Mouse (Mus musculus): ENCODE measurements around the gene Sppl2a. TPM values are rescaled to one million over a fixed set of nuclear protein-coding genes. Genes with fewer than 3 reads are reported as not detected.

The Sppl2a gene
- polyA plus RNA-seq, 1 experiment from 2014 or later: 43.3 TPM

DNA sequence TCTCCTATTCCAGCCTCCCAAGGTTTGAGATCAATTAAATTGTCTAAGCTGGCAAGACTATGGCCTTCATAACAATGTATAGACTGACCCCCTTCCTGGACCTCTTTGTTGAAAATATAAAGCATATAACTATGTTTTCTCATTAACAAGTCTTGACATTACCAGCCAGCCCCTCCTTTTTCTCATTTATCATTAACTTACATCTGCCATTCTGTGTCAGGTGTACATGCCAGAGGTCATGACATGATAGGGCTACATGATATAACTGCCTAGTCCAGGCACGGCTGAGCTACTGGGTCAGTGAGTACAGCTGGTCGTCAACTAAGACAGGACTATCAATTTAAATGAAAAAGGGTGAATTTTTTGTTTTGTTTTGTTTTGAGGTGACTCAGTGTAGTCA, 10.2 kb upstream of the Sppl2a start:
- Histone ChIP-seq H3K36me3 (ENCODE audit: insufficient read depth, low read length) (no peaks in the 10 kb centered on the region), H3K4me1 (ENCODE audit: insufficient read depth, low read length) (no peaks in the 10 kb centered on the region), H3K4me2 (replicated peaks; ENCODE audit: low read depth, low read length) (no peak overlapping the region), H3K4me3 (ENCODE audit: low read length) (no peak overlapping the region), H3K9ac (replicated peaks; ENCODE audit: low read length) (no peak overlapping the region), H3K27me3 (ENCODE audit: insufficient read depth, low read length) (no peaks in the 10 kb centered on the region), H3K27ac (ENCODE audit: low read length) (no peak overlapping the region), H3K9me3 (ENCODE audit: low read length) (peaks cover 5% of the 10 kb centered on the region; the same call in 1 of the 2 replicates)
- WGBS: 46% methylated on average over 2 of the region's 2 CpGs
- ATAC-seq (ENCODE audit: low FRiP score, low TSS enrichment): no peak

DNA sequence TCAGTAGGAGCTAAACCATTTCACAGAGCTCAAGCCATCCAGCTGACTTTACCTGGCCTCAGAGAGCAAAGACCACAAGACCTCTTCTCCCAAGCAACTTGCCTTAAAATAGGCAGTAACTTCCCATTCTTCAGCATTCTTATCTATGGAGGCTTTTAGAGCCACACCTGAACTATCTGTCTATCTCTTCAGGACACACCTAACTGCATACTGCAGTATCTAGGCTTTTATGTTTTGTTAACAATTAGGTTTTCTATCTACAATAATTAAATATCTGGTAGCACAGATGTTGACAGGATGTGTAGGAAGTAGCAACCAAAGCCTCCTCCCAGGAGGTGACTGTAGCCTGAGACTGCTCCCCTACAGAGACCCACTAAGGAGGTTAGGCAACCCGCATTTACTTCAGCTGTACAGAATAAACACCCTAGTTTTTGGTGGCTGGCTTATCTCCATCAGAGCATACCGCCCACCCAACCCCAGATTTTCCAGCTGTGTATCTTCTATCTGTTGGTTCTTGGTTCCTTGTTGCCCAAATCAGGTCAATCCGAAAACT, 7.4 kb upstream of the Sppl2a start:
- no peak overlapping the region for H3K9ac ChIP-seq (replicated peaks; ENCODE audit: low read length)
- 82% methylated on average over 3 of the region's 3 CpGs for WGBS
- H3K4me1 ChIP-seq (ENCODE audit: insufficient read depth, low read length): no peaks in the 10 kb centered on the region
- no peak overlapping the region for H3K4me2 ChIP-seq (replicated peaks; ENCODE audit: low read depth, low read length)
- H3K36me3 ChIP-seq (ENCODE audit: insufficient read depth, low read length): no peaks in the 10 kb centered on the region
- peaks cover 5% of the 10 kb centered on the region; the same call in 1 of the 2 replicates for H3K9me3 ChIP-seq (ENCODE audit: low read length)
- H3K4me3 ChIP-seq (ENCODE audit: low read length): no peak overlapping the region
- no peak for ATAC-seq (ENCODE audit: low FRiP score, low TSS enrichment)
- no peak overlapping the region for H3K27ac ChIP-seq (ENCODE audit: low read length)
- H3K27me3 ChIP-seq (ENCODE audit: insufficient read depth, low read length): no peaks in the 10 kb centered on the region

DNA sequence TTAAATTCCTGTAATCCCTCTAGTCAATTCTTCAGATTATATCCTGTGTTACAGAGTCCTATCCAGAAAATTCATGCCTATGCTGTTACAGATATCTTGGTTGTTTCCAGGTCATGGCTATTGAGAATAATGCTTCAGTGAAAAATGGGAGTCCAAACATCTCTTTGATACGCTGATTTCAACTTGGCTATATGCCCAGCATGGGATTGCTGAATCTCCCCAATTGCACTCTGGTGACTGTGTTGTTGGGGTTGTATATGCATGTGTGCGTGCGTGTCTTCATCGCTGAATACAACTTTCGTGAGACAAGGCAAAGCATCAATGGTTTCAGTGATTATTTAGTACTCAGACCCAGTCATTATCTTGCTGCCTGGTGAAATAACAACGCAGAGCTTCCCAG, 5.0 kb upstream of the Sppl2a start:
- no peak overlapping the region for H3K4me2 ChIP-seq (replicated peaks; ENCODE audit: low read depth, low read length)
- no peak for ATAC-seq (ENCODE audit: low FRiP score, low TSS enrichment)
- H3K27me3 ChIP-seq (ENCODE audit: insufficient read depth, low read length): no peaks in the 10 kb centered on the region; the same call in 1 of the 2 replicates
- no peak overlapping the region for H3K4me3 ChIP-seq (ENCODE audit: low read length)
- no peaks in the 10 kb centered on the region for H3K36me3 ChIP-seq (ENCODE audit: insufficient read depth, low read length)
- WGBS: 82% methylated on average over 6 of the region's 6 CpGs
- H3K4me1 ChIP-seq (ENCODE audit: insufficient read depth, low read length): peaks cover 3% of the 10 kb centered on the region; the same call in 1 of the 2 replicates
- no peak overlapping the region for H3K27ac ChIP-seq (ENCODE audit: low read length)
- H3K9me3 ChIP-seq (ENCODE audit: low read length): peaks cover 5% of the 10 kb centered on the region; the same call in 1 of the 2 replicates
- H3K9ac ChIP-seq (replicated peaks; ENCODE audit: low read length): no peak overlapping the region

DNA sequence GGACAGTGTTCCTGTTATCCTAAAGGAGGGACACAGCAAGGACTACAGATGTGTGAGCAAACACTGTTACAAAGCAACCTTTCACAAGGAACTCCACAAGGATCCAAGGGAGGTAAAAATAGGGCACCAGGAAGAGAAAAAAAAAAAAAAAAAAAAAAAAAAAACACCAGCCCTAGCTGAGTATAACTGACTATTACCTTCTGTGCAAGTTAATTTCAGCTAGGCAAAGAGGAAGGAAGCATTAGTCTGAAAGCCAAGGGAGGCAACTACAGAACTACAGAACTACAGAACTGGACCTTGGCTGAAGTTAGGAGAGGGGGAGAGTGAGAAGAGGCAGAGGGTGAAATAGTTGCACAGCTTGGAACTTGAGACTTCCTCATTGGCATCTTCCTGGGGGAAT, 886 bp upstream of the Sppl2a start:
- peak overlapping the region; percentile 43; the same call in 1 of the 2 replicates for H3K27ac ChIP-seq (ENCODE audit: low read length)
- H3K36me3 ChIP-seq (ENCODE audit: insufficient read depth, low read length): no peaks in the 10 kb centered on the region
- H3K9me3 ChIP-seq (ENCODE audit: low read length): no peaks in the 10 kb centered on the region
- no peak for ATAC-seq (ENCODE audit: low FRiP score, low TSS enrichment)
- peak overlapping the region; percentile 64; the same call in 1 of the 2 replicates for H3K4me2 ChIP-seq (replicated peaks; ENCODE audit: low read depth, low read length)
- no peak overlapping the region for H3K9ac ChIP-seq (replicated peaks; ENCODE audit: low read length)
- no peaks in the 10 kb centered on the region; the same call in 1 of the 2 replicates for H3K27me3 ChIP-seq (ENCODE audit: insufficient read depth, low read length)
- H3K4me3 ChIP-seq (ENCODE audit: low read length): no peak overlapping the region
- peaks cover 6% of the 10 kb centered on the region; the same call in 1 of the 2 replicates for H3K4me1 ChIP-seq (ENCODE audit: insufficient read depth, low read length)

DNA sequence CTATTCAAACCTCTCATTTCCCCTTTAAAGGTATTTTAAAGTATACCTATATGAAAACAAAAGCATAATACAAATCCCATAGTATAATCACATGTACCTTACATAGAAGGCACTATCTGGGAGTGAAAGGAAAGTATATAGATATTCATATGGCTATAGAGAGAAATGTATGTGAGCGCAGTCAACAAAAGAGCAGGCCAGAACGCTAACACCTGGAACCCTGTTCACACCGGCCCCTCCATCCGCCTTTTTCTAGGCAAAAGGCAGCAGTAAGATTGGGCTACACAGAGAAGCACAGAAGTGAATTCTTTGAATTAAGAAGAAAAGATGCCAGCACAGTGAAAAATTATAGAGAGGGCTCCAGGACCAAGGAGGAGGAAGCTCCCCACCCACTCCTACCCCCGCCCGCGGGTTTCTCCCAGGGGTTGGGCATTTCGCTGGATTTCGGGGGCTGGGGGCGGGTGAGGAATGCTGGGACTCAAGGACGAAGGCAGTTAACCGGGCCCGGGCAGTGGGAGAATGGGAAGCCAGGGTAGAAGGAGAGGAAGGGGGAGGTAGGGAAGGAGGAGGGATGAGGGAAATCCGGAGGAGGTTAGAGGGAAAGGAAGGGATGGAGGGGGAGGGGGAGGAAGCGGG, 656 bp downstream of the Sppl2a start:
- peak overlapping the region; percentile 64 for H3K4me2 ChIP-seq (replicated peaks; ENCODE audit: low read depth, low read length)
- H3K4me1 ChIP-seq (ENCODE audit: insufficient read depth, low read length): peaks cover 6% of the 10 kb centered on the region; the same call in 1 of the 2 replicates
- no peaks in the 10 kb centered on the region; the same call in 1 of the 2 replicates for H3K27me3 ChIP-seq (ENCODE audit: insufficient read depth, low read length)
- peak overlapping the region; percentile 62 for H3K4me3 ChIP-seq (ENCODE audit: low read length)
- WGBS: 2% methylated on average over 14 of the region's 15 CpGs
- H3K27ac ChIP-seq (ENCODE audit: low read length): peak overlapping the region; percentile 98
- peak overlapping the region; percentile 84 for H3K9ac ChIP-seq (replicated peaks; ENCODE audit: low read length)
- H3K36me3 ChIP-seq (ENCODE audit: insufficient read depth, low read length): peaks cover under 1% of the 10 kb centered on the region; the same call in 1 of the 2 replicates
- peak; percentile 17; the same call in 1 of the 2 replicates for ATAC-seq (ENCODE audit: low FRiP score, low TSS enrichment)
- H3K9me3 ChIP-seq (ENCODE audit: low read length): no peaks in the 10 kb centered on the region

DNA sequence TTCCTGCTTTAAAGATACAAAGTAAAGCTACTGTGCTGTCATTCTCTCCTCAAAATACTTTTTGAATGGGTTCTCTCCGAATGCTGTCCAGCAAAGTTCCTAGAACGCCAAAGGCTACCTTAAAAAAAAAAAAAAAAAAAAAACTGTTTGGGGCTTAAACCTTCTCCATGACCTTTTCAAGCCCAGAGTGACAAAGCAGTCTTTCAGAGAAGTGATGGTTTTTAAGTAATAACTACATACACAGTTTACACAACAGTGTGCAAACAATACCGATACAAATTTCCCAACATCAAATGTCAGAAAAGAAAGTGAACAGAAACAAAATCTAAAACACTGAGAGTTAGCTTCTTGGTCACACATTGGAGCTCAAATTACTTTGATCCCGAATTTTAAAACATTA, 1.3 kb downstream of the Sppl2a start:
- Histone ChIP-seq H3K4me3 (ENCODE audit: low read length) (no peak overlapping the region), H3K27ac (ENCODE audit: low read length) (no peak overlapping the region), H3K36me3 (ENCODE audit: insufficient read depth, low read length) (peaks cover 6% of the 10 kb centered on the region), H3K27me3 (ENCODE audit: insufficient read depth, low read length) (no peaks in the 10 kb centered on the region; the same call in 1 of the 2 replicates), H3K4me2 (replicated peaks; ENCODE audit: low read depth, low read length) (peak overlapping the region; percentile 64; the same call in 1 of the 2 replicates), H3K9ac (replicated peaks; ENCODE audit: low read length) (no peak overlapping the region), H3K4me1 (ENCODE audit: insufficient read depth, low read length) (peaks cover 6% of the 10 kb centered on the region; the same call in 1 of the 2 replicates), H3K9me3 (ENCODE audit: low read length) (no peaks in the 10 kb centered on the region)
- ATAC-seq (ENCODE audit: low FRiP score, low TSS enrichment): no peak
- 48% methylated on average over 4 of the region's 4 CpGs for WGBS

DNA sequence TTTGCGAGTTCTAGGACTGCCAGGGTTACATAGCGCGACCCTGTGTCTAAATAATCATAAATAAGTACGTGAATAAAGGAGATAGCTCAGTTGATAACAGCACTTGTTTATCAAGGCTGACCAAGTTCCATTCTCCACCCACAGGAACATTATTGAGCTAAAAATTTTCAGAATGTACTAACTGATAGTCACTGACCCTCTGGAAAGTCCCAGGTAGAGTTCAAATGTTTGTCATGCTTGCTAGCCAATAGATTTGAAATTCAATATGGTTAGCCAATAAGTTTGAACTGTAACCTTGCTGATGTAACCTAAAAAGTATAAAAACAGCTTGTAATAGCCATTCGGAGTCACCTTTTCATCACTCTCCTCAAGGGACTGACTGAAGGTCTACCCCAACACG, 4.4 kb downstream of the Sppl2a start:
- H3K36me3 ChIP-seq (ENCODE audit: insufficient read depth, low read length): peaks cover 13% of the 10 kb centered on the region
- no peak overlapping the region for H3K4me3 ChIP-seq (ENCODE audit: low read length)
- no peak overlapping the region for H3K27ac ChIP-seq (ENCODE audit: low read length)
- H3K9me3 ChIP-seq (ENCODE audit: low read length): no peaks in the 10 kb centered on the region
- WGBS: 88% methylated on average over 6 of the region's 6 CpGs
- H3K4me2 ChIP-seq (replicated peaks; ENCODE audit: low read depth, low read length): no peak overlapping the region
- no peaks in the 10 kb centered on the region for H3K27me3 ChIP-seq (ENCODE audit: insufficient read depth, low read length)
- no peak for ATAC-seq (ENCODE audit: low FRiP score, low TSS enrichment)
- H3K9ac ChIP-seq (replicated peaks; ENCODE audit: low read length): no peak overlapping the region
- 0 out of 2 replicates have a peak, but pooled peaks cover 5% of the 10 kb centered on the region for H3K4me1 ChIP-seq (ENCODE audit: insufficient read depth, low read length)

DNA sequence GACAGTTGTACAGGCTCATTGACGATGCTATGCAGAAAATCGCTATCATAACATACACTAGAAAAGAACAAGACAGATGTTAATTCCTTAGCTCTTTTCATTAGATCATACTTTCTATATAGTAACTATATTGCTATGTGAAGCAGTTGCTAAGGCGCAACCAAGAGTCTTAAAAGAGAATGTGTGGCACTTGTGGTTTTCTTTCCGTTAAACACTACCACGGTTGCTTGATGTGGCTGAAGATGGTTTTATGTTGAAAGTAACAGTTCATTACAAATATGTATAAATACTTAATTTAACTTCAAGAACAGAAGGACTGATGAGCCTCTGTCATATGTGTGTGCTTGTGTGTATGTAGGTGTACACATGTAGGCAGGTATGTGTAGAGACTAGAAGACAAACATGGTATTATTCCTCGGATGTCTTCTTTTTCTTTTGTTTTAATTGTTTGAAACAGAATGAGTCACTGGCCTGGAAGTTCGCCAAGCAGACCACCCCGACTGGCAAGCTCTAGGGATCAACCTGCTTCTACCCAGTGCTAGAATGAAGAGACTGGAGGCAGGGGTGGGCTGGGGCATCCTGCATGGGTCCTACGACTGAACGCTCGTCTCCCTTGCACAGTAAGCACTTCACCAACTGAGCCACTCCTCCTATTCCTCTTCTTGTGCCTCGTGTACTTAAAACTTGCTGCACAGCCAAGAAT, 12.5 kb downstream of the Sppl2a start:
- Histone ChIP-seq H3K36me3 (ENCODE audit: insufficient read depth, low read length) (peaks cover 30% of the 10 kb centered on the region), H3K4me1 (ENCODE audit: insufficient read depth, low read length) (no peaks in the 10 kb centered on the region), H3K4me2 (replicated peaks; ENCODE audit: low read depth, low read length) (no peak overlapping the region), H3K27ac (ENCODE audit: low read length) (no peak overlapping the region), H3K9ac (replicated peaks; ENCODE audit: low read length) (no peak overlapping the region), H3K9me3 (ENCODE audit: low read length) (no peaks in the 10 kb centered on the region), H3K4me3 (ENCODE audit: low read length) (no peak overlapping the region), H3K27me3 (ENCODE audit: insufficient read depth, low read length) (no peaks in the 10 kb centered on the region)
- 85% methylated on average over 12 of the region's 12 CpGs for WGBS
- no peak for ATAC-seq (ENCODE audit: low FRiP score, low TSS enrichment)

DNA sequence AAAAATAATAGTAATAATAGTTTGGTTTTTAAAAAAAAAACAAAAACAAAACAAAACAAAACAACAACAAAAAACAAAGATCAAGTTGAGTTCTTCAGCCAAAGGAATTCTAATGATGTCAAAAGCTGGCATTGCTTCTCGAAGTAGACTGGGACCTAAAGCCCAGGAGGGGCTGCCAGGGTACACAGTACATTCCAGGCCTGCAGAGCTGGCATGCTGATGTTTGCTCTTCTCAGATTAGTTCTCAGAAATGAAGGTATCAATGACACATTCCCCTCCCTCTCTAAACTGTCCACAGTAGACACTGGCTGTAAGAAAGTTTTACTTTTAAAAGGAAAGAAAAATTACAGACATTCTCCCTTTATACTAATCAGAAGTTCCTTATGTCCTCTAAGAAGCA, 16.8 kb downstream of the Sppl2a start:
- Histone ChIP-seq H3K36me3 (ENCODE audit: insufficient read depth, low read length) (peaks cover 26% of the 10 kb centered on the region), H3K4me2 (replicated peaks; ENCODE audit: low read depth, low read length) (no peak overlapping the region), H3K27me3 (ENCODE audit: insufficient read depth, low read length) (no peaks in the 10 kb centered on the region), H3K4me1 (ENCODE audit: insufficient read depth, low read length) (no peaks in the 10 kb centered on the region), H3K9ac (replicated peaks; ENCODE audit: low read length) (no peak overlapping the region), H3K9me3 (ENCODE audit: low read length) (no peaks in the 10 kb centered on the region), H3K27ac (ENCODE audit: low read length) (no peak overlapping the region), H3K4me3 (ENCODE audit: low read length) (no peak overlapping the region)
- WGBS: 90% methylated on average over 1 of the region's 1 CpGs
- no peak for ATAC-seq (ENCODE audit: low FRiP score, low TSS enrichment)

Measured in kidney, embryonic 16.5 days (tissue).